Mouse (Mus musculus) colon, adult 2 months (tissue): ENCODE data around the gene Spef1. TPM values are rescaled to one million over a fixed set of nuclear protein-coding genes. Genes with fewer than 3 reads are reported as not detected.

Experiments used
- polyA plus RNA-seq: library from polyadenylated mRNA; depleted of rRNA; stranded (reverse); fragments of >200 nt; gene quantifications from 2 replicates; pipeline ENCODE4 v1.2.3, GENCODE M21; 2012; rRNA removed

Spef1 gene
- polyA plus RNA-seq, result 14.4 and 16.7 TPM in 2 replicates

DNA sequence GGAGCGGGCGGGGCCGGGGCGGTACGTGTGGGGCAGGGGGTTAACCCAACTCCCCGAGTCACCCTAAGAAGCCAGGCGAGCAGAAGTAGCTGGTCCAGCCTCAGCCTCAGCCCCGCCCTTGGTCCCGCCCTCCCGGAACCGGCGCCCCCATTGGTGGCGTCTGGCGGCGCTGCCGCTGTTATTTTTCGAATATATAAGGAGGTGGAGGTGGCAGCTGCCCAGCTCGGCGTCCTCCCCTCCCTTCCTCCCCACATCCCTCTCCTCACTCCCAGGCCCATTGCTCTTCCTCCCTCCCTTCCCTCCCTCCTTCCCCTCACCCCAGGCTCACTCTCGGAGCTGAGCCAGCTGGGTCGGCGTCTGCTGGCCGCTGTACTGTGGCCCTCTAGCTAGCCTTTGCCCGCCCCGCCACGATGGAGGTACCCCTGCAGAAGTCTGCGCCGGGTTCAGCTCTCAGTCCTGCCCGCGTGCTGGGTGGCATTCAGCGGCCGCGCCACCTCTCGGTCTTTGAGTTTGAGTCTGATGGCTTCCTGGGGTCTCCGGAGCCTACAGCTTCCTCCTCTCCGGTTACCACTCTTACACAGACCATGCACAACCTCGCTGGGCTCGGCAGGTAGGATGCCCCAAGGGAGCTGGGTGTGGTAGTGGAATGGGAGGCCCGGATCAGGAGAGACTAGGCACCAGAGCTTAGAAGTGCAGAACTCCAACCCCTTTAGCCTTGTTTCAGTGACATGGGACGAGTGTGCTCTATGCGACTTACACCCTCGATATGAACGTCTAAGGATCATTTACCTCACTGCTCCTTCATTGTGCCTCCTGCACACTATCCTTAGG, at the start of gene Spef1, which contains the start of gene Cdc25b:
Gene Spef1 (minus strand): TSS at position 512 of the 831 bp plus-strand sequence.
Gene Cdc25b (plus strand): TSS at position 179 of the 831 bp plus-strand sequence.

DNA sequence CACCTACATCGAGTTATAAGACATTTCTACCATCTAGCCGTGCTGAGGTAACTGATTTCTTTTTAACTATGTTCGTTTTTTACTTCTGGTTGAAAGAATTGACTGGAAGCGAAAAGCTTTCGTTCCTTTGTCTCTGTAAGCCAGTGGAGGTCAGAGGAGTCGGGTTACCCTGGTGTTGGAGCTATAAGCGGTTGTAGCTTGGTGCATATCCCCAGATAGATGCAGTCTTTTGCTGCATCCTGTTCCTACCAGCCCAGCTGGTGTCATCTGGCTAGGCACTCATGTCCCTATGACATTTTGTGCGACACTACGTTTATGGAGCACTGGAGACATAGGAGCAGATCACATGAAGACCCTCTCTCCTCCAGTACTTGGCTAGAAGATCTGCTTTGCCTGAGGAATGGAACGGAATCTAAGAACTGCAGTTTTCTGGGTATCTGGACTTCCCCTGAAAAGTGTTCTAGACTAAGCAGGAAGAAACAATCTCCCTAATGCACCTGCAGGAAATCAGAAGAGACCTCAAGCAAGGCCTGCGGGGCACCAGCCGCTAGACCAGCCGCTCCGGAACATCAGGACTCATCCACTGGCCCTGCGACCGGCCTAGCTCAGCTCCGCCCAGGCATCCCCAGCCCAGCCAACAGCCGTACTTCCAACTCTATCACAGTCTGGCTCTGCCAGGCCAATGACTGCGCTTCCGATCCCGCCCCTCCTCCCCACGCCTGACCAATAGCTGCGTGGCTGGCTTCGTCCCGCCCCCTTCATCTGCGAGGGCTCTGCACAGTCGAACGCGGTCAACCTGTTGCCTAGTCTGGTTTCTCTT, 46.4 kb upstream of the Spef1 start, which contains the start of gene Mavs:
Gene Mavs (plus strand): TSS at position 757 of the 820 bp plus-strand sequence.

DNA sequence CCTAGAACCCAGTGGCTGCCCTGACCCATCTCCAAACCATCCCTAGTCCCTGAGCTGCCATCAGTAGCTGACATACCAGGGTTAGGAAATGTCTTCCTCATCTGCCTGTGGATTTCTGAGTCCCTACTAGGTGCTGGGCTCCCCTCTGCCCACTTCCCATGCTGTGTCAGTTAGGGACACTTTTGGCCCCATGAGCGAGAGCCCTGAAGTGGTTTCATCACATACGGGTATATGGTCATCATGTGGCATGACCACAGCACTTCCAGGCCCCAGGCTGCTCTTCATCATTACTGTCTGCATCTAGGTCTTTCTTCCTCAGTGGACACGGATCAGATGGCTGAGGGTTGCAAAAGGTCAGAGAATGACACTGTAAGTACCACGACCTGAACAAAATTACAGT, 19.7 kb upstream of the Spef1 start, which contains the start of gene Ap5s1:
Gene Ap5s1 (plus strand): TSS at position 301 of the 400 bp plus-strand sequence.

DNA sequence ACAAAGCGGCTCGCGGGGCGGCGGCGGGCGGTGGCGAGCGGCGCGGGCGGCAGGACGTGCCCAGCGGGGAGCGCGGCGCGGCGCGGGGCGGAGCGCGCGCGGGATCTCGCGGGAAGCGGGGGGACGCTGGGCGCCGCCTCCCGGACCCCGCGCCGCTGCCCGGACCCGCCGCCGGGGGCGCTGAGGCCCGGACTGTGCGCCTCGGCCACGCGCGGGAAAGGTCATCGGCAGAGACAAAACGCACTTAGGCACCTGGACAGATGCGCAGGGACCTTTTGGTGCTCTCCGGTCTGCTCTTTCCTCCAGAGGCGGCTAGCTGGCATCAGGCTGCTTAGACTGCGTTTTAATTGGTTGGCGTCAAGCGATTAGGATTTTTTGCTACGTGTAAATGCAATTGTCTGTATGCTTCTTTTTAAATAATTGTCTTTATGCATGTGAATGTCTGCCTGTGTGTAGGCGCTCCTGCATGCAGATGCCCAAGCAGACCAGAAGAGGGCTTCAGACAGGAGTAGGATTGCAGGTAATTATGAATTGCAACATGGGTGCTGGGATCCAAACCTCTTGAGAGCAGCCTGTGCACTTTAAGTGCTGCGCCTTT, 7.0 kb downstream of the Spef1 start, which contains the start of gene Cenpb:
Gene Cenpb (minus strand): TSS at position 78 of the 598 bp plus-strand sequence.

GRCm38 (mm10) chr2:131159938-131160581, 27.0 kb downstream of the Spef1 start, which contains the start of gene 1700037H04Rik:
TSS of gene 1700037H04Rik (minus strand) at chr2:131160081.

GRCm38 (mm10) chr2:131132930-131133547, 54.0 kb downstream of the Spef1 start, which contains the start of gene Gm11037:
TSS of gene Gm11037 (plus strand) at chr2:131133497.

DNA sequence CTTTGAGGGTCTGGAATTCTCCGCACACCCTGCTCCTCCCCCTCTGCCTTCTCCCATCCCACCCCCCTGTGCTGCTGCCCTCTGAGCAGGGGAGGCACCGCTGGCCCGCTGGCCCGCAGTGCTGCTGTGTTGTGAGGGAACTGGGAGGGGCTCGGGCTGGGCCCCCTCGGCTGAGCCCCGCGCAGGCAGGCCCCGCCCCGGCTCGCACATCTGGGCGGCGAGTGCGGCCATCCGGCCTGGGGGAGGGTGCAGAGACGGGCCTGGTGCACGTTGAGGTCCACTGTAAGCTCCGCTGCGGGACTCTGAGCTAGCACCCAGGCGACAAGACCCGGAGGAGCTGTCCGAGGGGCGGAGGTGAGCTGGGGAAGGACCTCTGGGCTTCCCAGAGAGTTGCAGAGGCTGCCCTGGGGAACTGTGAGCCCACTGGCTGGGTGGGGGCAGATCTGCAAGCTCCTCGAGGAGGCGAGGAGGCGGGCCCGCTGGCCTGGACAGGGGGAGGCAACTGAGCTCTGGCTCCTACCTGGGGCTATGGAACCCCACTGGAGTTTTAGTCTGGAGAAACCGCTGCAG, 59.8 kb downstream of the Spef1 start, which contains the start of gene Hspa12b:
Gene Hspa12b (plus strand): TSS at position 120 of the 570 bp plus-strand sequence.

Other genes with a start within 250 kb of the Spef1 start
- gene Gfra4, start 144.2 kb downstream of the Spef1 start, polyA plus RNA-seq, result 39.4 and 46.2 TPM in 2 replicates
- 56.1 and 60.3 TPM in 2 replicates for gene Adam33, start 123.5 kb downstream of the Spef1 start, polyA plus RNA-seq
- gene Siglec1, start 100.5 kb downstream of the Spef1 start, polyA plus RNA-seq, result 5.4 and 5.6 TPM in 2 replicates
- 7.4 and 8.0 TPM in 2 replicates for gene Hspa12b, start 60.0 kb downstream of the Spef1 start, polyA plus RNA-seq
- gene Gm11037, start 53.8 kb downstream of the Spef1 start, polyA plus RNA-seq, result not detected in 2 replicates
- gene 1700037H04Rik, start 27.2 kb downstream of the Spef1 start, polyA plus RNA-seq, result 101 and 105 TPM in 2 replicates
- gene Cenpb, start 7.2 kb downstream of the Spef1 start, polyA plus RNA-seq, result 122 and 126 TPM in 2 replicates
- 26.8 and 29.2 TPM in 2 replicates for gene Cdc25b, start 333 bp downstream of the Spef1 start, polyA plus RNA-seq
- 61.0 and 81.1 TPM in 2 replicates for gene Ap5s1, start 19.8 kb upstream of the Spef1 start, polyA plus RNA-seq
- 63.4 and 78.6 TPM in 2 replicates for gene Mavs, start 46.8 kb upstream of the Spef1 start, polyA plus RNA-seq
- gene Pank2, start 75.2 kb upstream of the Spef1 start, polyA plus RNA-seq, result 17.9 and 23.3 TPM in 2 replicates
- 2.0 and 2.2 TPM in 2 replicates for gene Rnf24, start 165.6 kb upstream of the Spef1 start, polyA plus RNA-seq